8 mouse cellular contexts compared by ENCODE assay signal in genomic region chr5:92392542-92392941, GRCm38 (mm10). TPM values are rescaled to one million over a fixed set of nuclear protein-coding genes. Genes with fewer than 3 reads are reported as not detected.
A peak's percentile ranks its signal among the peaks of the same experiment; 100 is the strongest.
DNase-seq lines count a peak whose midpoint lies in the region; ATAC-seq lines count a peak whose summit lies in the region.

No protein-coding gene starts in this region.

- peak overlapping the region; percentile 57 for H3K4me2 ChIP-seq in heart, embryonic 14.5 days (ENCODE audit: low read length)
- peak overlapping the region; percentile 41 for H3K4me2 ChIP-seq in hindbrain, embryonic 15.5 days
- H3K4me2 ChIP-seq in midbrain, embryonic 13.5 days (replicated peaks) = peak overlapping the region; percentile 41

- peaks cover 17 to 23% of the 10 kb centered on the region in 2 experiments for H3K4me1 ChIP-seq in heart, embryonic 14.5 days (ENCODE audit: control insufficient read depth in 2 of 2, insufficient read depth in 2 of 2, low read length in 2 of 2)
- peaks cover 6% of the 10 kb centered on the region; the same call in 1 of the 2 replicates for H3K4me1 ChIP-seq in hindbrain, embryonic 15.5 days (replicated peaks)
- H3K4me1 ChIP-seq in midbrain, embryonic 13.5 days (replicated peaks) = no peaks in the 10 kb centered on the region

- peaks cover 4% of the 10 kb centered on the region; the same call in 1 of the 2 replicates for H3K27me3 ChIP-seq in heart, embryonic 14.5 days (ENCODE audit: control insufficient read depth, insufficient read depth, low read length)
- peaks cover 31% of the 10 kb centered on the region for H3K27me3 ChIP-seq in hindbrain, embryonic 15.5 days
- peaks cover 40% of the 10 kb centered on the region for H3K27me3 ChIP-seq in midbrain, embryonic 13.5 days

- 0 out of 2 replicates have a peak overlapping the region, but pooled peaks have one; percentile 27 for H3K9ac ChIP-seq in heart, embryonic 14.5 days (ENCODE audit: low read length)
- H3K9ac ChIP-seq in hindbrain, embryonic 15.5 days = no peak overlapping the region
- no peak overlapping the region for H3K9ac ChIP-seq in midbrain, embryonic 13.5 days (replicated peaks)

- no peak for DNase-seq in heart, postnatal 4 days
- DNase-seq in adrenal gland, adult 18-20 months (ENCODE audit: low spot score in 2 of 2) = no peak
- no peak for DNase-seq in adrenal gland, postnatal 4 days (ENCODE audit: low spot score in 2 of 2)
- no peak for DNase-seq in adipocyte (ENCODE audit: low spot score)

- no peaks in the 10 kb centered on the region for H3K36me3 ChIP-seq in heart, embryonic 14.5 days (ENCODE audit: control insufficient read depth, insufficient read depth, low read length)
- H3K36me3 ChIP-seq in hindbrain, embryonic 15.5 days = no peaks in the 10 kb centered on the region
- no peaks in the 10 kb centered on the region for H3K36me3 ChIP-seq in midbrain, embryonic 13.5 days

- H3K27ac ChIP-seq in heart, embryonic 14.5 days (replicated peaks in 1 of 2; ENCODE audit: control insufficient read depth in 1 of 2, insufficient read depth in 1 of 2, low read depth in 2 of 2, low read length in 2 of 2) = no peak overlapping the region
- H3K27ac ChIP-seq in hindbrain, embryonic 15.5 days (replicated peaks) = no peak overlapping the region
- H3K27ac ChIP-seq in midbrain, embryonic 13.5 days = no peak overlapping the region

- WGBS in heart, embryonic 14.5 days = 40% methylated on average over 18 of the region's 18 CpGs
- WGBS in hindbrain, embryonic 15.5 days = 48% methylated on average over 18 of the region's 18 CpGs
- 45% methylated on average over 18 of the region's 18 CpGs for WGBS in midbrain, embryonic 13.5 days

- peak overlapping the region; percentile 13 to 24 for H3K4me3 ChIP-seq in heart, embryonic 14.5 days (ENCODE audit: control insufficient read depth in 1 of 2, insufficient read depth in 1 of 2, low read depth in 1 of 2, low read length in 2 of 2)
- peak overlapping the region; percentile 19 for H3K4me3 ChIP-seq in hindbrain, embryonic 15.5 days
- peak overlapping the region; percentile 10 for H3K4me3 ChIP-seq in midbrain, embryonic 13.5 days (replicated peaks)

- H3K9me3 ChIP-seq in heart, embryonic 14.5 days (ENCODE audit: control insufficient read depth, low read length) = no peaks in the 10 kb centered on the region
- H3K9me3 ChIP-seq in hindbrain, embryonic 15.5 days = no peaks in the 10 kb centered on the region
- H3K9me3 ChIP-seq in midbrain, embryonic 13.5 days = no peaks in the 10 kb centered on the region

- no peak for ATAC-seq in heart, embryonic 14.5 days (ENCODE audit: insufficient number of reproducible peaks, insufficient read depth, low FRiP score, low read depth)
- ATAC-seq in activated CD4-positive, CD25-positive, alpha-beta regulatory T cell, adult 4 months = peak; percentile 65
- ATAC-seq in hindbrain, embryonic 15.5 days (ENCODE audit: low FRiP score, low read depth) = no peak
- no peak for ATAC-seq in midbrain, embryonic 13.5 days

RNA-seq across cellular contexts. Expression of gene Nup54, which starts 42.5 kb away (rescaled TPM):
- polyA plus RNA-seq in heart, embryonic 14.5 days (2014; fragmentation: Nextera tagmentation; extraction: Ambion mirVana) = 35.4 and 35.9 TPM in 2 replicates
- total RNA-seq in heart, postnatal 4 days (2021) = 10 to 100 TPM; 29.0 to 29.2 TPM
- 10 to 100 TPM; 34.5 to 40.6 TPM for polyA plus RNA-seq in activated CD4-positive, CD25-positive, alpha-beta regulatory T cell, adult 4 months (2017; shearing (Covaris generic))
- 47.3 and 50.5 TPM in 2 replicates for polyA plus RNA-seq in hindbrain, embryonic 15.5 days (2015; fragmentation: Nextera tagmentation; extraction: Ambion mirVana)
- polyA plus RNA-seq in midbrain, embryonic 13.5 days (2015; fragmentation: Nextera tagmentation; extraction: Ambion mirVana) = 53.7 and 58.5 TPM in 2 replicates
- total RNA-seq in adrenal gland, adult 18-20 months (2021) = 10 to 100 TPM; 28.6 to 33.6 TPM
- total RNA-seq in adrenal gland, postnatal 4 days (2021) = 10 to 100 TPM; 48.8 to 53.0 TPM

RNA-seq across cellular contexts. Expression of gene Cxcl10, which starts 43.9 kb away (rescaled TPM):
- 0.74 and 1.2 TPM in 2 replicates for polyA plus RNA-seq in heart, embryonic 14.5 days (2014; fragmentation: Nextera tagmentation; extraction: Ambion mirVana)
- total RNA-seq in heart, postnatal 4 days (2021) = under 1 TPM in 1 of 2 experiments, not detected in 1; 0.47 TPM
- 10 to 100 TPM; 10.2 to 27.1 TPM for polyA plus RNA-seq in activated CD4-positive, CD25-positive, alpha-beta regulatory T cell, adult 4 months (2017; shearing (Covaris generic))
- 0.36 and 0.58 TPM in 2 replicates for polyA plus RNA-seq in hindbrain, embryonic 15.5 days (2015; fragmentation: Nextera tagmentation; extraction: Ambion mirVana)
- polyA plus RNA-seq in midbrain, embryonic 13.5 days (2015; fragmentation: Nextera tagmentation; extraction: Ambion mirVana) = 0.28 and 0.31 TPM in 2 replicates
- under 1 TPM; 0.43 to 0.61 TPM for total RNA-seq in adrenal gland, adult 18-20 months (2021)
- total RNA-seq in adrenal gland, postnatal 4 days (2021) = 1 to 10 TPM in 1 of 2 experiments, under 1 TPM in 1; 0.76 to 1.3 TPM
